Mouse (Mus musculus): ENCODE measurements around the gene Mtf2. TPM values are rescaled to one million over a fixed set of nuclear protein-coding genes. Genes with fewer than 3 reads are reported as not detected.

Gene Mtf2
- polyA plus RNA-seq, 1 experiment from 2014 or later = 22.8 TPM

DNA sequence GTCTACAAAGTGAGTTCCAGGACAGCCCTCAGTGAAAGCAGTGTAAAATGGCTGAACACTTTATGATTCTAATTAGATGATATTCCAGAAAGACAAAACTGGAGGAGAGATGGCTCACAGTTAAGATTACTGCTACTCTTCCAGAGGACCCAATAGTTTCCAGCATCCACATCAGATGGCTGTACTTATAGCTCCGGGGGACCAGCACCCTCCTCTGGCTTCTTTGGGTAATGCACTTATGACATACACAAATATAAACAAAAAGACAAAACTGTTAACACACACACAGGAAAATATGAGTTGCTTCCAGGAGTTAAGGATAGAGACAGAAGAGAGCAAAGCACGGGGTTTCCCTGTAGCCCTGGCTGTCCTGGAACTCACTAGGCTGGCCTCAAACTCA lies 35.5 kb upstream of the Mtf2 start:
- Histone ChIP-seq H3K36me3 (replicated peaks; ENCODE audit: insufficient read depth, low read length) (no peaks in the 10 kb centered on the region), H3K9ac (replicated peaks) (no peak overlapping the region), H3K4me2 (ENCODE audit: low read depth, low read length) (no peak overlapping the region), H3K27me3 (ENCODE audit: insufficient read depth, low read length) (no peaks in the 10 kb centered on the region), H3K27ac (ENCODE audit: low read depth) (no peak overlapping the region; the same call in 1 of the 2 replicates), H3K4me1 (ENCODE audit: insufficient read depth) (no peaks in the 10 kb centered on the region), H3K4me3 (ENCODE audit: low read depth, low read length) (no peak overlapping the region), H3K9me3 (ENCODE audit: low read length) (no peaks in the 10 kb centered on the region)
- TF ChIP-seq CTCF (IDR thresholded peaks at IDR 0.05; ENCODE audit: low read depth) = peak; percentile 58
- no peak for TF ChIP-seq EP300 (IDR thresholded peaks at IDR 0.05; ENCODE audit: low read depth)
- ATAC-seq (no peak), DNase-seq (no peak)
- 66% methylated on average over 2 of the region's 2 CpGs for WGBS (ENCODE audit: insufficient replicate concordance)

DNA sequence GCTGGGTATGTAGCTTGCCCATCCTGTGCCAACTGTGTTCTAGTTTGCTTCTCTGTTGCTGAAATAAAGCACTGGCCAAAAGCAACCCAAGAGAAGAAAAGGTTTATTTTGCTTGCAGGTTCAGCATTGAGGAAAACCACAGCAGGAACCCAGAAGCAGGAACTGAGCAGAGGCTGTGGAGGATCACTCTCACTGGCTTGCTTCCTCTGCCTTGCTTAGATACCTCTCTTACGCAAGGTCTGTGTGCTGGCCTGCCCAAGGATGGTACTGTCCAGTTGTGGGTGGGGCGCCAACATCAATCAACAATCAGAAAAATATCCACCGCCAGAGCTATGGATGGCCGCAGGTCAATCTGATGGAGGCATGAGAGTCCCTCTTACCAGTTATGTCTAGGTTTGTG lies 34.2 kb upstream of the Mtf2 start:
- Histone ChIP-seq H3K4me1 (ENCODE audit: insufficient read depth) (no peaks in the 10 kb centered on the region), H3K4me2 (ENCODE audit: low read depth, low read length) (no peak overlapping the region), H3K36me3 (replicated peaks; ENCODE audit: insufficient read depth, low read length) (no peaks in the 10 kb centered on the region), H3K27ac (ENCODE audit: low read depth) (no peak overlapping the region), H3K9ac (replicated peaks) (no peak overlapping the region), H3K9me3 (ENCODE audit: low read length) (no peaks in the 10 kb centered on the region), H3K27me3 (ENCODE audit: insufficient read depth, low read length) (no peaks in the 10 kb centered on the region), H3K4me3 (ENCODE audit: low read depth, low read length) (no peak overlapping the region)
- TF ChIP-seq CTCF (IDR thresholded peaks at IDR 0.05; ENCODE audit: low read depth) = no peak
- TF ChIP-seq EP300 (IDR thresholded peaks at IDR 0.05; ENCODE audit: low read depth) = no peak
- ATAC-seq (no peak), DNase-seq (no peak)
- 78% methylated on average over 4 of the region's 4 CpGs for WGBS (ENCODE audit: insufficient replicate concordance)

GRCm38 (mm10) chr5:108034194-108034593 lies 31.3 kb upstream of the Mtf2 start:
- H3K9me3 ChIP-seq (ENCODE audit: low read length) = no peaks in the 10 kb centered on the region
- H3K27me3 ChIP-seq (ENCODE audit: insufficient read depth, low read length) = no peaks in the 10 kb centered on the region
- TF ChIP-seq EP300 (IDR thresholded peaks at IDR 0.05; ENCODE audit: low read depth) (no peak), CTCF (IDR thresholded peaks at IDR 0.05; ENCODE audit: low read depth) (peak; percentile 70)
- no peak overlapping the region for H3K27ac ChIP-seq (ENCODE audit: low read depth)
- no peaks in the 10 kb centered on the region for H3K36me3 ChIP-seq (replicated peaks; ENCODE audit: insufficient read depth, low read length)
- H3K4me3 ChIP-seq (ENCODE audit: low read depth, low read length) = no peak overlapping the region
- WGBS (ENCODE audit: insufficient replicate concordance) = 45% methylated on average over 4 of the region's 4 CpGs
- no peak for DNase-seq
- no peak for ATAC-seq
- H3K9ac ChIP-seq (replicated peaks) = no peak overlapping the region
- H3K4me2 ChIP-seq (ENCODE audit: low read depth, low read length) = no peak overlapping the region
- no peaks in the 10 kb centered on the region for H3K4me1 ChIP-seq (ENCODE audit: insufficient read depth)

DNA sequence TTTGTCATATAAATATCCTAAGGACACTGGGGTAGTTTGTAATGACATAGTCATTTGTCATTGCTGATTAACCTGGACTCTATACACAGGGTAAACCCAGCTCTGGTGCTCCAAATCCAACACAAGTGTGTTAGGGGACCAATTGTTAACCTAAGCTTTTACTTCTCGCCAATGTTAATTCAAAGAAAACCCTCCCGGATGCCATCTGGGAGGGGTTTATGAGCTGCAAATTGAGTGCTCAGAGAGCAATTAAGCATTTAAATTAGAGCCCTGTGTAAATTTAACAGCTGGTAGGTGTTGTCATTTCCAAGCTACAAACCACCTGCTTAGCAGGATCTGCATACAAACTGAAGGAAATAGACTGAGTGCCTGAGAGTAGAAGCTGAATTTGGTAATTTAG lies 30.0 kb upstream of the Mtf2 start:
- Histone ChIP-seq H3K4me1 (ENCODE audit: insufficient read depth) (no peaks in the 10 kb centered on the region), H3K9ac (replicated peaks) (no peak overlapping the region), H3K36me3 (replicated peaks; ENCODE audit: insufficient read depth, low read length) (no peaks in the 10 kb centered on the region), H3K9me3 (ENCODE audit: low read length) (no peaks in the 10 kb centered on the region), H3K27me3 (ENCODE audit: insufficient read depth, low read length) (no peaks in the 10 kb centered on the region), H3K4me3 (ENCODE audit: low read depth, low read length) (no peak overlapping the region), H3K27ac (ENCODE audit: low read depth) (no peak overlapping the region), H3K4me2 (ENCODE audit: low read depth, low read length) (no peak overlapping the region)
- TF ChIP-seq CTCF (IDR thresholded peaks at IDR 0.05; ENCODE audit: low read depth) (no peak), EP300 (IDR thresholded peaks at IDR 0.05; ENCODE audit: low read depth) (no peak)
- 65% methylated on average over 2 of the region's 2 CpGs for WGBS (ENCODE audit: insufficient replicate concordance)
- ATAC-seq = no peak
- no peak for DNase-seq

DNA sequence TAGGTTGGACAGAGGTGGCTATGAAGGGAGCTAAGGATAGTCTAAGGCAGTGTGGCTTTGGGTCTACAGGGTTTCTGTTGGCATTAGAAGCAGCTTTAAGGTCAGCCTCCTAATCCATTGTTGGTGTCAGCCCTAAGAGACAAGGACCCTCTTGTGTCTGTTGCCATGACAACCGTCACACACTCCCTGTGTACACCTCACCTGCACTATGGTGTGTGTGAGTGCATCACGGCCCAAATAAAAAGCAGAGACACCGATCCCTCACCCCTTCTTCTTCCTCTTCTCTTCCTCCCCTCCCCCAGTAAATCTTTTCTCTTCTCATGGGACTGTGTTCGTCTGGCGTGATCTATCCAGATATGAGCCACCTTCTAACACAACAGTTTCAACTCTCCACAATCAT lies 23.4 kb upstream of the Mtf2 start:
- no peak for ATAC-seq
- TF ChIP-seq CTCF (IDR thresholded peaks at IDR 0.05; ENCODE audit: low read depth) (no peak), EP300 (IDR thresholded peaks at IDR 0.05; ENCODE audit: low read depth) (no peak)
- Histone ChIP-seq H3K27me3 (ENCODE audit: insufficient read depth, low read length) (no peaks in the 10 kb centered on the region), H3K4me1 (ENCODE audit: insufficient read depth) (no peaks in the 10 kb centered on the region), H3K4me2 (ENCODE audit: low read depth, low read length) (no peak overlapping the region), H3K4me3 (ENCODE audit: low read depth, low read length) (no peak overlapping the region), H3K36me3 (replicated peaks; ENCODE audit: insufficient read depth, low read length) (no peaks in the 10 kb centered on the region), H3K27ac (ENCODE audit: low read depth) (no peak overlapping the region), H3K9me3 (ENCODE audit: low read length) (no peaks in the 10 kb centered on the region), H3K9ac (replicated peaks) (no peak overlapping the region)
- 87% methylated on average over 5 of the region's 5 CpGs for WGBS (ENCODE audit: insufficient replicate concordance)
- DNase-seq = no peak

DNA sequence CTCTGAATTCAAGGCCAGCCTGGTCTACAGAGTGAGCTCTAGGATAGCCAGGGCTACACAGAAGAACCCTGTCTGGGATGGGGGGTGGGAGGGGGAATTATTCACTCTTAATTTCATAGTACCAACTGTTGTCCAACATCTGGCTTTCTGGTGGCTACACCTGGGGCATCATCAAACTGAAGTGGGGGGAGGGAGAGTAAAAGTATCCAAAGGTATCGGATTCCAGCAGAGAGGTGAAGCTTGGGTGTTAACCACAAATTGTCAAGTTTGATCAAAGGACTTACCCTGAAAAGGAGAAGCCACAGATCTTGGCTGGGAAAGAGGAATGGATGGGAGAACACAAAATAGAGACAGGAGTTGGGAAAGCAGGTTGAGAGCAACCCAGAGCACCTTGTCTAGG lies 21.6 kb upstream of the Mtf2 start:
- ATAC-seq = no peak
- Histone ChIP-seq H3K9me3 (ENCODE audit: low read length) (no peaks in the 10 kb centered on the region), H3K27ac (ENCODE audit: low read depth) (no peak overlapping the region), H3K4me2 (ENCODE audit: low read depth, low read length) (no peak overlapping the region), H3K4me3 (ENCODE audit: low read depth, low read length) (no peak overlapping the region), H3K27me3 (ENCODE audit: insufficient read depth, low read length) (no peaks in the 10 kb centered on the region), H3K9ac (replicated peaks) (no peak overlapping the region), H3K36me3 (replicated peaks; ENCODE audit: insufficient read depth, low read length) (no peaks in the 10 kb centered on the region), H3K4me1 (ENCODE audit: insufficient read depth) (no peaks in the 10 kb centered on the region)
- DNase-seq = no peak
- TF ChIP-seq CTCF (IDR thresholded peaks at IDR 0.05; ENCODE audit: low read depth) (no peak), EP300 (IDR thresholded peaks at IDR 0.05; ENCODE audit: low read depth) (no peak)
- WGBS (ENCODE audit: insufficient replicate concordance) = 60% methylated on average over 1 of the region's 1 CpGs

DNA sequence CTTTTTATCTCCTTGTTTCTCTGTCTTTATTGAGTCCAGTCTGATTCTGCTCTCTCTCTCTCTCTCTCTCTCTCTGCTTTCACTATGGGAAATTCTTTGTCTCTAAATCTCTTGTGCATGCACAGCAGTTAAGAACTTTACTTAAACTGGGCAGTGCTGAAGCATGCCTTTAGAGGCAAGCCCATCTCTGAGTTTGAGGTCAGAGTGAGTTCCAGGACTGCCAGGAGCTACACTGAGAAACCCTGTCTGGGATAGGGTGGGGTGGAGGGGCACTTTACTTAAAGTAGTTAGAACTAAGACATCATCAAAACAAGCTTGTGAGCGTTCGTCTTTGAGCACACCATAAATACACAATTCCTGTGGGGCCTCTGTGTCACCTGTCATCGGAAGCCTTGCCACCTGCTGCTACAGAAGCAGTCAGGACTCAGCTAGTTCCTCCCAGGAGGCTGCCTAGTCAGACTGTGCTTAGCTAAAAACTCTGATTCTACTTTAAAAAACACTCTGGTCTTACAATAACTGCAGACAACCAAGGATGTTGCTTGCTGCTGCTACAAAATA lies 15.7 kb upstream of the Mtf2 start:
- no peak for DNase-seq
- no peak overlapping the region for H3K27ac ChIP-seq (ENCODE audit: low read depth)
- no peaks in the 10 kb centered on the region for H3K9me3 ChIP-seq (ENCODE audit: low read length)
- H3K27me3 ChIP-seq (ENCODE audit: insufficient read depth, low read length) = no peaks in the 10 kb centered on the region
- 28% methylated on average over 3 of the region's 3 CpGs for WGBS (ENCODE audit: insufficient replicate concordance)
- no peaks in the 10 kb centered on the region for H3K4me1 ChIP-seq (ENCODE audit: insufficient read depth)
- no peak for ATAC-seq
- no peak overlapping the region for H3K4me2 ChIP-seq (ENCODE audit: low read depth, low read length)
- H3K36me3 ChIP-seq (replicated peaks; ENCODE audit: insufficient read depth, low read length) = no peaks in the 10 kb centered on the region
- H3K4me3 ChIP-seq (ENCODE audit: low read depth, low read length) = no peak overlapping the region
- TF ChIP-seq EP300 (IDR thresholded peaks at IDR 0.05; ENCODE audit: low read depth) (no peak), CTCF (IDR thresholded peaks at IDR 0.05; ENCODE audit: low read depth) (no peak)
- H3K9ac ChIP-seq (replicated peaks) = no peak overlapping the region

Measured in liver, postnatal 0 days (tissue).